Mouse (Mus musculus) ES-E14 (cell line): ENCODE data around the gene Pax5.

Source experiments
- CHD2 ChIP-seq: IDR thresholded peaks from 2 replicates; pipeline ENCODE4 v1.6.1; 2014; ENCODE audit warnings: mild to moderate bottlenecking, low read depth, low read length, inconsistent platforms
- MAFK ChIP-seq: IDR thresholded peaks from 2 replicates; pipeline ENCODE4 v1.6.1; 2014; ENCODE audit warnings: mild to moderate bottlenecking, low read depth, low read length, inconsistent platforms; ENCODE audit not compliant: insufficient read depth

- TF ChIP-seq CHD2 (no peak), MAFK (no peak)
These were observed 10.9 kb upstream of the Pax5 start for GRCm38 (mm10) chr4:44721237-44721636.
